Mouse (Mus musculus): ENCODE results near the gene Dkk3. TPM values are rescaled to one million over a fixed set of nuclear protein-coding genes. Genes with fewer than 3 reads are reported as not detected.

The Dkk3 gene
- polyA plus RNA-seq, 1 experiment: 9.6 TPM

GRCm38 (mm10) chr7:112132005-112132404, 26.9 kb downstream of the Dkk3 start:
- Histone ChIP-seq H3K36me3 (ENCODE audit: control insufficient read depth, insufficient read depth, low read length) (no peaks in the 10 kb centered on the region), H3K27ac (ENCODE audit: insufficient read depth, low read depth, low read length) (no peak overlapping the region), H3K27me3 (ENCODE audit: control insufficient read depth, insufficient read depth, low read length) (no peaks in the 10 kb centered on the region), H3K4me1 (ENCODE audit: control insufficient read depth, insufficient read depth, insufficient read length, low read length) (no peaks in the 10 kb centered on the region), H3K4me3 (ENCODE audit: low read depth, low read length) (no peak overlapping the region)
- no peak for TF ChIP-seq POLR2A (IDR thresholded peaks at IDR 0.05; ENCODE audit: low read depth, low read length)
- no peak for TF ChIP-seq CTCF (IDR thresholded peaks at IDR 0.05; ENCODE audit: extremely low read depth, insufficient read length, insufficient replicate concordance, low read depth, low read length)
- WGBS: 71% methylated on average over 6 of the region's 6 CpGs

GRCm38 (mm10) chr7:112130660-112131059, 28.2 kb downstream of the Dkk3 start:
- TF ChIP-seq POLR2A (IDR thresholded peaks at IDR 0.05; ENCODE audit: low read depth, low read length) (no peak), CTCF (IDR thresholded peaks at IDR 0.05; ENCODE audit: extremely low read depth, insufficient read length, insufficient replicate concordance, low read depth, low read length) (no peak)
- H3K4me1 ChIP-seq (ENCODE audit: control insufficient read depth, insufficient read depth, insufficient read length, low read length): no peaks in the 10 kb centered on the region
- H3K4me3 ChIP-seq (ENCODE audit: low read depth, low read length): no peak overlapping the region
- 86% methylated on average over 3 of the region's 3 CpGs for WGBS
- H3K36me3 ChIP-seq (ENCODE audit: control insufficient read depth, insufficient read depth, low read length): no peaks in the 10 kb centered on the region
- no peak overlapping the region for H3K27ac ChIP-seq (ENCODE audit: insufficient read depth, low read depth, low read length)
- H3K27me3 ChIP-seq (ENCODE audit: control insufficient read depth, insufficient read depth, low read length): no peaks in the 10 kb centered on the region

DNA sequence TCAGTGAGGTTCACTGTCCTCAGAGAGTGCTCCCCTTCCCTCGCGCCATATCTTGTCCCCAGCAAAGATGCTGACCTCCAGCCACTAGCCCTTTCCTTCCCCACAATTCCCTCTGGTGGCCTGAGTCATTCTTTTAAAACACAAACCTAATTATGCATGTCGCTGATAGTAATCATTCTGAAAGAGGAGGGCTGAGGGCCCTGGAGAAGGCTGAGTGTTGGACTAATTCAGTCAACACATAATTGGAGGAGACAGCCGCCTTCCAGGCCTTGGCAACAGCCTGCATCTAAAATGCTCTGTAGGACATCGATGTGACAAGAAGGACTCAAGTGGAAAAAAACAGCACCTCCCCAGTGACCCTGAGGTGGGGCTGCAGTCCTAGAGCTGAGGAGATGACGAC, 29.0 kb downstream of the Dkk3 start:
- TF ChIP-seq POLR2A (IDR thresholded peaks at IDR 0.05; ENCODE audit: low read depth, low read length): no peak
- no peak for TF ChIP-seq CTCF (IDR thresholded peaks at IDR 0.05; ENCODE audit: extremely low read depth, insufficient read length, insufficient replicate concordance, low read depth, low read length)
- Histone ChIP-seq H3K36me3 (ENCODE audit: control insufficient read depth, insufficient read depth, low read length) (no peaks in the 10 kb centered on the region), H3K4me3 (ENCODE audit: low read depth, low read length) (no peak overlapping the region), H3K27me3 (ENCODE audit: control insufficient read depth, insufficient read depth, low read length) (no peaks in the 10 kb centered on the region), H3K4me1 (ENCODE audit: control insufficient read depth, insufficient read depth, insufficient read length, low read length) (no peaks in the 10 kb centered on the region), H3K27ac (ENCODE audit: insufficient read depth, low read depth, low read length) (no peak overlapping the region)
- 79% methylated on average over 6 of the region's 6 CpGs for WGBS

GRCm38 (mm10) chr7:112128810-112129209, 30.0 kb downstream of the Dkk3 start:
- H3K27ac ChIP-seq (ENCODE audit: insufficient read depth, low read depth, low read length): no peak overlapping the region
- WGBS: 50% methylated on average over 4 of the region's 4 CpGs

GRCm38 (mm10) chr7:112127954-112128353, 30.9 kb downstream of the Dkk3 start:
- Histone ChIP-seq H3K4me1 (ENCODE audit: control insufficient read depth, insufficient read depth, insufficient read length, low read length) (no peaks in the 10 kb centered on the region), H3K27me3 (ENCODE audit: control insufficient read depth, insufficient read depth, low read length) (no peaks in the 10 kb centered on the region), H3K36me3 (ENCODE audit: control insufficient read depth, insufficient read depth, low read length) (no peaks in the 10 kb centered on the region), H3K27ac (ENCODE audit: insufficient read depth, low read depth, low read length) (no peak overlapping the region), H3K4me3 (ENCODE audit: low read depth, low read length) (no peak overlapping the region)
- WGBS: 86% methylated on average over 4 of the region's 4 CpGs
- TF ChIP-seq CTCF (IDR thresholded peaks at IDR 0.05; ENCODE audit: extremely low read depth, insufficient read length, insufficient replicate concordance, low read depth, low read length) (no peak), POLR2A (IDR thresholded peaks at IDR 0.05; ENCODE audit: low read depth, low read length) (no peak)

More at GRCm38 (mm10) chr7:112128810-112129209, 30.0 kb downstream of the Dkk3 start:
- H3K4me3 ChIP-seq (ENCODE audit: low read depth, low read length): no peak overlapping the region
- TF ChIP-seq POLR2A (IDR thresholded peaks at IDR 0.05; ENCODE audit: low read depth, low read length) (no peak), CTCF (IDR thresholded peaks at IDR 0.05; ENCODE audit: extremely low read depth, insufficient read length, insufficient replicate concordance, low read depth, low read length) (no peak)
- no peaks in the 10 kb centered on the region for H3K4me1 ChIP-seq (ENCODE audit: control insufficient read depth, insufficient read depth, insufficient read length, low read length)
- H3K36me3 ChIP-seq (ENCODE audit: control insufficient read depth, insufficient read depth, low read length): no peaks in the 10 kb centered on the region
- H3K27me3 ChIP-seq (ENCODE audit: control insufficient read depth, insufficient read depth, low read length): no peaks in the 10 kb centered on the region

- Histone ChIP-seq H3K4me1 (ENCODE audit: control insufficient read depth, insufficient read depth, insufficient read length, low read length) (no peaks in the 10 kb centered on the region), H3K27me3 (ENCODE audit: control insufficient read depth, insufficient read depth, low read length) (no peaks in the 10 kb centered on the region), H3K27ac (ENCODE audit: insufficient read depth, low read depth, low read length) (no peak overlapping the region), H3K36me3 (ENCODE audit: control insufficient read depth, insufficient read depth, low read length) (no peaks in the 10 kb centered on the region), H3K4me3 (ENCODE audit: low read depth, low read length) (no peak overlapping the region)
- 71% methylated on average over 5 of the region's 5 CpGs for WGBS
- TF ChIP-seq POLR2A (IDR thresholded peaks at IDR 0.05; ENCODE audit: low read depth, low read length) (no peak), CTCF (IDR thresholded peaks at IDR 0.05; ENCODE audit: extremely low read depth, insufficient read length, insufficient replicate concordance, low read depth, low read length) (no peak)
Measured at GRCm38 (mm10) chr7:112127085-112127637, 31.7 kb downstream of the Dkk3 start.

DNA sequence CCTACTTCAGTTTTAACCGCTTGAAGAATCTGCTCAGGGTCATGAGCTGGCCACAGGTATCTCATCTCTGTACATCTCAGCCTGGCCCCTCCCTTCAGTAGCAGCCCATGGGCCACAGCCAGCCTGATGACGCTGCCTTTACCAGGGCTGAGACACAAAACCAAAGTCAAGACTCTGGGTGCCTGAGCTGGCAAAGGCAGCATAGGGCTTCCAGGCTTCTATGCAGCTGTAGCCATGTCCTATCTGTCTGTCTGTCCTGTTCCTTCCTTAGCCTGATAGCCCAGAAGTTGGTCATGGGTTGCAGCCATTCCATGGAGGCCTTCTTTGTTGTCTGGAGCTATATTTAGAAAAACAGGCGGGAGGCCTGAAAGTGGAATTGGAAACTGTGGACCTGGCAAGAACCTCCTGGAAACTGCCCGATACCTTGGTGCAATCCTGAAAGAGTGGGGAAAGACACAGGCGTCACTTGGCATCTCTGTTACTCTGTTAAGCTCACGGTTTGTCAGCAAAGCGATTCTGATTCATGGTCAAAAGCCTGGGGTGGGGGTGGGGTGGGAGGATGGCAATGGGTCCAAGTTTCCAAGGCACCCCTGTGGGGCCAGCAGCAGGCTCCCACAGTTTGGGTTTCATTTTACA, 33.1 kb downstream of the Dkk3 start:
- WGBS: 90% methylated on average over 7 of the region's 7 CpGs
- Histone ChIP-seq H3K27me3 (ENCODE audit: control insufficient read depth, insufficient read depth, low read length) (no peaks in the 10 kb centered on the region), H3K36me3 (ENCODE audit: control insufficient read depth, insufficient read depth, low read length) (no peaks in the 10 kb centered on the region), H3K4me1 (ENCODE audit: control insufficient read depth, insufficient read depth, insufficient read length, low read length) (no peaks in the 10 kb centered on the region), H3K27ac (ENCODE audit: insufficient read depth, low read depth, low read length) (no peak overlapping the region), H3K4me3 (ENCODE audit: low read depth, low read length) (no peak overlapping the region)
- no peak for TF ChIP-seq POLR2A (IDR thresholded peaks at IDR 0.05; ENCODE audit: low read depth, low read length)
- TF ChIP-seq CTCF (IDR thresholded peaks at IDR 0.05; ENCODE audit: extremely low read depth, insufficient read length, insufficient replicate concordance, low read depth, low read length): no peak

Measured in small intestine, adult 2 months (tissue).